In genomic region chr7:140951765-140952164, GRCm38 (mm10) we compare ENCODE assay signal across 23 mouse cellular contexts. TPM values are rescaled to one million over a fixed set of nuclear protein-coding genes. Genes with fewer than 3 reads are reported as not detected.
DNase-seq lines count a peak whose midpoint lies in the region; ATAC-seq and TF ChIP-seq lines count a peak whose summit lies in the region.
"Had no signal": no experiment of that assay in that cellular context is flagged by ENCODE, and none has a peak within 500 bp of the region (broad histone marks: within the 10 kb centered on the region; RNA-seq: fewer than 3 reads in every experiment).

No protein-coding gene starts in this region.

- no peak for ATAC-seq in kidney, embryonic 16.5 days (ENCODE audit: low FRiP score, low TSS enrichment)
- ATAC-seq: forebrain, postnatal 0 days; hindbrain, embryonic 16.5 days; intestine, embryonic 16.5 days had no signal

- H3K9ac ChIP-seq in heart, adult 2 months (ENCODE audit: low read depth, low read length): no peak overlapping the region
- H3K9ac ChIP-seq in kidney, embryonic 16.5 days (replicated peaks; ENCODE audit: low read length): no peak overlapping the region
- H3K9ac ChIP-seq: forebrain, postnatal 0 days; liver, embryonic 14.5 days had no signal

- WGBS in heart, adult 2 months: 53% methylated on average over 6 of the region's 6 CpGs
- WGBS in kidney, embryonic 16.5 days: 60% methylated on average over 6 of the region's 6 CpGs
- 72% methylated on average over 6 of the region's 6 CpGs for WGBS in limb, embryonic 10.5 days

- no peak for TF ChIP-seq CTCF in heart, adult 2 months (IDR thresholded peaks at IDR 0.05)
- TF ChIP-seq CTCF in E14TG2a.4 (conservative IDR thresholded peaks at IDR 0.05; ENCODE audit: low read length): no peak

- no peak overlapping the region for H3K4me2 ChIP-seq in kidney, embryonic 16.5 days (replicated peaks; ENCODE audit: low read depth, low read length)

- DNase-seq in heart, adult 2 months: no peak
- no peak for DNase-seq in heart, adult 18-20 months
- DNase-seq in kidney, postnatal 14 days: no peak
- DNase-seq in limb, embryonic 10.5 days (ENCODE audit: low spot score): no peak
- no peak for DNase-seq in cerebellum, adult 18-20 months
- DNase-seq in spleen, postnatal 36 days (ENCODE audit: low spot score in 2 of 2): no peak
- DNase-seq: adrenal gland, postnatal 10 days; cerebellum, postnatal 10 days; forebrain, postnatal 0 days; right cerebral cortex, postnatal 4 days; thymus, postnatal 25 days had no signal

- peaks cover 52% of the 10 kb centered on the region for H3K4me1 ChIP-seq in heart, adult 2 months (ENCODE audit: control insufficient read depth, insufficient read depth, low read length)
- peaks cover 46% of the 10 kb centered on the region for H3K4me1 ChIP-seq in kidney, embryonic 16.5 days (ENCODE audit: insufficient read depth, low read length)
- peaks cover 84% of the 10 kb centered on the region for H3K4me1 ChIP-seq in E14TG2a.4 (replicated peaks; ENCODE audit: low read depth, low read length)
- H3K4me1 ChIP-seq in limb, embryonic 10.5 days: peaks cover 70% of the 10 kb centered on the region

- H3K4me3 ChIP-seq in heart, adult 2 months: no peak overlapping the region; the same call in 1 of the 2 replicates
- no peak overlapping the region for H3K4me3 ChIP-seq in kidney, embryonic 16.5 days (ENCODE audit: low read length)
- H3K4me3 ChIP-seq in E14TG2a.4 (replicated peaks; ENCODE audit: low read length): peak overlapping the region; percentile 93
- H3K4me3 ChIP-seq in limb, embryonic 10.5 days: no peak overlapping the region
- H3K4me3 ChIP-seq: forebrain, embryonic 10.5 days; midbrain, embryonic 10.5 days had no signal

- H3K36me3 ChIP-seq in heart, adult 2 months (ENCODE audit: control insufficient read depth, insufficient read depth, low read length): no peaks in the 10 kb centered on the region; the same call in 1 of the 2 replicates
- H3K36me3 ChIP-seq in kidney, embryonic 16.5 days (ENCODE audit: insufficient read depth, low read length): peaks cover 29% of the 10 kb centered on the region
- peaks cover 80% of the 10 kb centered on the region for H3K36me3 ChIP-seq in E14TG2a.4 (ENCODE audit: insufficient read depth, low read length)
- peaks cover 56% of the 10 kb centered on the region for H3K36me3 ChIP-seq in limb, embryonic 10.5 days

- H3K27ac ChIP-seq in heart, adult 2 months: peak overlapping the region; percentile 87
- H3K27ac ChIP-seq in kidney, embryonic 16.5 days (ENCODE audit: low read length): peak overlapping the region; percentile 61; the same call in 1 of the 2 replicates
- H3K27ac ChIP-seq in limb, embryonic 10.5 days: 0 out of 2 replicates have a peak overlapping the region, but pooled peaks have one; percentile 67
- H3K27ac ChIP-seq: liver, embryonic 14.5 days had no signal

- TF ChIP-seq EP300 in heart, adult 2 months (IDR thresholded peaks at IDR 0.05; ENCODE audit: insufficient read depth, low read depth, low read length): no peak

- H3K9me3 ChIP-seq in kidney, embryonic 16.5 days (ENCODE audit: low read length): no peaks in the 10 kb centered on the region
- no peaks in the 10 kb centered on the region for H3K9me3 ChIP-seq in E14TG2a.4 (ENCODE audit: low read length)
- H3K9me3 ChIP-seq in limb, embryonic 10.5 days (replicated peaks): no peaks in the 10 kb centered on the region
- H3K9me3 ChIP-seq: forebrain, embryonic 10.5 days; midbrain, embryonic 10.5 days had no signal

- no peaks in the 10 kb centered on the region for H3K27me3 ChIP-seq in heart, adult 2 months (ENCODE audit: control insufficient read depth, insufficient read depth, low read length)
- no peaks in the 10 kb centered on the region for H3K27me3 ChIP-seq in kidney, embryonic 16.5 days (ENCODE audit: insufficient read depth, low read length)
- no peaks in the 10 kb centered on the region for H3K27me3 ChIP-seq in E14TG2a.4 (ENCODE audit: insufficient read depth, low read length)
- H3K27me3 ChIP-seq in limb, embryonic 10.5 days (ENCODE audit: low read depth, poor library complexity, severe bottlenecking): no peaks in the 10 kb centered on the region

- TF ChIP-seq POLR2A in heart, adult 2 months (IDR thresholded peaks at IDR 0.05; ENCODE audit: insufficient read depth, low read depth, low read length): no peak

- intact Hi-C loops in heart, adult 2 months (cut with DNase I): no loop called here

- H3K79me2 ChIP-seq in heart, adult 2 months (replicated peaks; ENCODE audit: control insufficient read depth, insufficient read depth, low read length): 0 out of 2 replicates have a peak, but pooled peaks cover 2% of the 10 kb centered on the region

RNA-seq across cellular contexts. Expression of gene Ifitm5, which starts 1.7 kb away (rescaled TPM):
- under 1 TPM; 0.32 to 0.34 TPM for total RNA-seq in heart, adult 2 months (2021)
- polyA plus RNA-seq in heart, adult 2 months (2012; rRNA removed): 1.1 and 2.0 TPM in 2 replicates
- under 1 TPM in 1 of 2 experiments, not detected in 1; 0.46 TPM for total RNA-seq in heart, adult 18-20 months (2021)
- polyA plus RNA-seq in kidney, embryonic 16.5 days (2015; fragmentation: Nextera tagmentation; extraction: Ambion mirVana): 4.2 and 5.8 TPM in 2 replicates
- polyA plus RNA-seq in limb, embryonic 10.5 days (2016; fragmentation: Nextera tagmentation; extraction: Ambion mirVana): 4.2 and 5.9 TPM in 2 replicates
- total RNA-seq: layer of hippocampus, adult 8-10 months; left cerebral cortex, postnatal 36 days; midbrain, postnatal 0 days had no signal

RNA-seq across cellular contexts. Expression of gene Gm45717, which starts 4.0 kb away (rescaled TPM):
- total RNA-seq in heart, adult 2 months (2021): not detected
- not detected in 2 replicates for polyA plus RNA-seq in heart, adult 2 months (2012; rRNA removed)
- not detected for total RNA-seq in heart, adult 18-20 months (2021)
- 0.76 TPM in 1 of 2 replicates, not detected in the other for polyA plus RNA-seq in kidney, embryonic 16.5 days (2015; fragmentation: Nextera tagmentation; extraction: Ambion mirVana)
- not detected in 2 replicates for polyA plus RNA-seq in limb, embryonic 10.5 days (2016; fragmentation: Nextera tagmentation; extraction: Ambion mirVana)
- total RNA-seq: adrenal gland, postnatal 10 days; forebrain, postnatal 0 days; heart, postnatal 4 days; layer of hippocampus, adult 8-10 months; left cerebral cortex, postnatal 36 days; midbrain, postnatal 0 days had no signal
- polyA plus RNA-seq: embryonic facial prominence, embryonic 14.5 days; forebrain, postnatal 0 days; hindbrain, embryonic 16.5 days; intestine, embryonic 16.5 days; liver, embryonic 14.5 days; midbrain, postnatal 0 days had no signal

RNA-seq across cellular contexts. Expression of gene Ifitm2, which starts 4.0 kb away (rescaled TPM):
- 100 to 1,000 TPM; 107 to 113 TPM for total RNA-seq in heart, adult 2 months (2021)
- 368 and 425 TPM in 2 replicates for polyA plus RNA-seq in heart, adult 2 months (2012; rRNA removed)
- total RNA-seq in heart, adult 18-20 months (2021): 10 to 100 TPM; 98.8 to 99.4 TPM
- polyA plus RNA-seq in kidney, embryonic 16.5 days (2015; fragmentation: Nextera tagmentation; extraction: Ambion mirVana): 991 and 995 TPM in 2 replicates
- polyA plus RNA-seq in limb, embryonic 10.5 days (2016; fragmentation: Nextera tagmentation; extraction: Ambion mirVana): 904 and 922 TPM in 2 replicates

RNA-seq across cellular contexts. Expression of gene Pgghg, which starts 10.6 kb away (rescaled TPM):
- total RNA-seq in heart, adult 2 months (2021): 1 to 10 TPM; 4.0 to 5.8 TPM
- 13.0 and 14.1 TPM in 2 replicates for polyA plus RNA-seq in heart, adult 2 months (2012; rRNA removed)
- 1 to 10 TPM; 3.5 to 4.3 TPM for total RNA-seq in heart, adult 18-20 months (2021)
- 25.3 and 26.6 TPM in 2 replicates for polyA plus RNA-seq in kidney, embryonic 16.5 days (2015; fragmentation: Nextera tagmentation; extraction: Ambion mirVana)
- polyA plus RNA-seq in limb, embryonic 10.5 days (2016; fragmentation: Nextera tagmentation; extraction: Ambion mirVana): 11.4 and 15.4 TPM in 2 replicates

RNA-seq across cellular contexts. Expression of gene Ifitm1, which starts 15.3 kb away (rescaled TPM):
- total RNA-seq in heart, adult 2 months (2021): 1 to 10 TPM; 6.1 to 7.7 TPM
- 16.1 and 52.2 TPM in 2 replicates for polyA plus RNA-seq in heart, adult 2 months (2012; rRNA removed)
- total RNA-seq in heart, adult 18-20 months (2021): 1 to 10 TPM; 2.6 to 8.3 TPM
- polyA plus RNA-seq in kidney, embryonic 16.5 days (2015; fragmentation: Nextera tagmentation; extraction: Ambion mirVana): 64.6 and 72.4 TPM in 2 replicates
- 27.9 and 43.1 TPM in 2 replicates for polyA plus RNA-seq in limb, embryonic 10.5 days (2016; fragmentation: Nextera tagmentation; extraction: Ambion mirVana)
